Mouse (Mus musculus) cerebellum, adult 2 months (tissue): ENCODE data around the gene Acta1. TPM values are rescaled to one million over a fixed set of nuclear protein-coding genes. Genes with fewer than 3 reads are reported as not detected.

Experiments used
- DNase-seq, 2 experiments: peaks; one replicate each; pipeline ENCODE4 v3.0.0; 2021
- H3K27ac ChIP-seq: fragments of 200-500 bp; 2 replicates; pipeline ENCODE4 v1.5.1; 2012; ENCODE audit warnings: low read length, control low read depth, inconsistent platforms; ENCODE audit not compliant: insufficient read depth
- H3K27me3 ChIP-seq: fragments of 200-500 bp; 2 replicates; pipeline ENCODE4 v1.6.1; 2012; ENCODE audit warnings: inconsistent platforms, mild to moderate bottlenecking, low read length, moderate library complexity; ENCODE audit not compliant: control insufficient read depth, insufficient read depth
- H3K4me1 ChIP-seq: fragments of 200-500 bp; 2 replicates; pipeline ENCODE4 v1.6.1; 2011; ENCODE audit warnings: low read length; ENCODE audit not compliant: control insufficient read depth, insufficient read depth
- H3K4me3 ChIP-seq: fragments of 200-500 bp; replicated peaks from 2 replicates; pipeline ENCODE3; 2011; ENCODE audit warnings: mild to moderate bottlenecking, low read depth, low read length, control low read depth; ENCODE audit not compliant: insufficient read depth
- CTCF ChIP-seq: fragments of 200-500 bp; IDR thresholded peaks from 2 replicates; pipeline ENCODE4 v1.5.1; 2011; ENCODE audit warnings: low read depth, mild to moderate bottlenecking, control low read depth, low read length, moderate library complexity, borderline replicate concordance; ENCODE audit not compliant: insufficient read depth
- POLR2A ChIP-seq: fragments of 200-500 bp; IDR thresholded peaks from 2 replicates; pipeline ENCODE4 v1.6.1; 2011; ENCODE audit warnings: low read length, control low read depth, borderline replicate concordance; ENCODE audit not compliant: insufficient read depth
- WGBS: fragments of 180-500 bp; shearing (Covaris S2); methylation state at CpG from one replicate; pipeline ENCODE4 v1.1.7; 2018; 5-methylcytosine and 5-hydroxymethylcytosine counted together
- polyA plus RNA-seq: library from polyadenylated mRNA; depleted of rRNA; stranded (reverse); fragments of >200 nt; gene quantifications from 2 replicates; pipeline ENCODE4 v1.2.3, GENCODE M21; 2012

Acta1 gene
- polyA plus RNA-seq, 1 experiment, result 5.7 TPM

DNA sequence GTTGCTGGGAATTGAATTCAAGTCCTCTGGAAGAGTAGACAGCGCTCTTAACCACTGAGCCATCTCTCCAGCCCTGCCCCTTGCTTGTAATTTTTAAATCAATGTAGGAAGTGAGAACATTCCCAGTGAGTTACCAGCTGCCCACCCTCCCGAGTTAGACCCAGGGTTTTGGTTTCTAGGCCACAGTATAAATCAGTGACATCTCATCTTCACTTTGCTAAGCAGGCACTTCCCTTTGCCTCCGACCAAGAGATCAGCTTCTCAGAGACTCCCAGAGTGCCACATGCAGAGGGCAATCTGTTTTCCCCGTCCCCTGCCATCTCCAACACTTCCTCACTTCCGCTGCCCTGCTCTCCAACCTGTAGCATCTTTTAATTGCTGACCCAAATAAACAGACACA lies 4.0 kb upstream of the Acta1 start:
- TF ChIP-seq POLR2A, result no peak
- peak; percentile 30; the same call in 1 of the 2 replicates for TF ChIP-seq CTCF
- Histone ChIP-seq H3K4me3 (no peak overlapping the region), H3K27me3 (no peaks in the 10 kb centered on the region), H3K27ac (peak overlapping the region; percentile 50), H3K4me1 (peaks cover 34% of the 10 kb centered on the region)
- WGBS, result 23% methylated on average over 5 of the region's 5 CpGs
- peak; percentile 45 to 59 for DNase-seq

DNA sequence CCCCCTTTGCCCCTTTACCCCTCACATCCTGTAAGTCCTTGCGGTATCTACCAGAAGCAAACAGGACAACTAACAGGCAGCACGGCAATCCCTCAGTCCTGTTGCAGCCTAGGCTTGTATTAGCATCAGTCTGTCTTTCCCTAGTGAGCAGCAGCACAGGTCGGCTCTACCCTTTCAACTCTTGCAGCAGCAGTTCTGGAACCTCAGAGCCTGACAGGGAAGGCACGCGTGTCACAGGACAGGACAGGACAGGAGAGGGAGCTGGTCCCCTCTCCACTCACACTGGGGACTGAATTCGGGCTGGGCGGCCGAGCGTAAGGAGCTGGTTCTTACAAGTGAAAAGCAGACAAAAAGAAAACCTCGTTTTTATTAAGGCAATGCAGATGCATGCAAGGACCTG lies 2.2 kb upstream of the Acta1 start:
- WGBS, result 75% methylated on average over 10 of the region's 10 CpGs

DNA sequence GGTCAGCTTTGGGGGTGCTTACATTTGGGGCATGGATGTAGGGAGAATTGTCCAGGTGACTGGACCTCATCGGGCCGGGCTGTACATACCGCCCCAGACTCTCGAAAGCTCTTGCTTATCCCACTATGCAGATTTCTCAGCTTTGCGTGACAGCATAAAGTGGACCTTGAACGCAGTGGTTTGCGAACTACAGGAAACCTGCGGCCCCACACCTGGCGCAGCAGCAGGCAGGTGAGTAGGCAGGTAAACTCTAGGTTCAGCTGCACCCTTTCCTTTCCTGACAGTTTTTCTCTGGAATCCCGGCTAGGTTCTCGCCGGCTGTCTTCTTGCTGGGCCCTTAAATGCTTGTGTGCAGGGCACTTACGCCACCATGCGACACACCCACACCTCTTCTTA lies 1.8 kb upstream of the Acta1 start:
- peaks cover 37% of the 10 kb centered on the region for H3K4me1 ChIP-seq
- no peak overlapping the region for H3K27ac ChIP-seq
- WGBS, result 83% methylated on average over 14 of the region's 14 CpGs
- H3K27me3 ChIP-seq, result no peaks in the 10 kb centered on the region
- no peak for TF ChIP-seq POLR2A
- no peak overlapping the region for H3K4me3 ChIP-seq
- DNase-seq, result peak in 1 of 2 experiments; percentile 25

More for the DNA sequence above, 2.2 kb upstream of the Acta1 start:
- no peak for DNase-seq
- Histone ChIP-seq H3K4me3 (no peak overlapping the region), H3K27ac (no peak overlapping the region), H3K4me1 (peaks cover 37% of the 10 kb centered on the region), H3K27me3 (no peaks in the 10 kb centered on the region)
- TF ChIP-seq CTCF, result no peak
- TF ChIP-seq POLR2A, result no peak

DNA sequence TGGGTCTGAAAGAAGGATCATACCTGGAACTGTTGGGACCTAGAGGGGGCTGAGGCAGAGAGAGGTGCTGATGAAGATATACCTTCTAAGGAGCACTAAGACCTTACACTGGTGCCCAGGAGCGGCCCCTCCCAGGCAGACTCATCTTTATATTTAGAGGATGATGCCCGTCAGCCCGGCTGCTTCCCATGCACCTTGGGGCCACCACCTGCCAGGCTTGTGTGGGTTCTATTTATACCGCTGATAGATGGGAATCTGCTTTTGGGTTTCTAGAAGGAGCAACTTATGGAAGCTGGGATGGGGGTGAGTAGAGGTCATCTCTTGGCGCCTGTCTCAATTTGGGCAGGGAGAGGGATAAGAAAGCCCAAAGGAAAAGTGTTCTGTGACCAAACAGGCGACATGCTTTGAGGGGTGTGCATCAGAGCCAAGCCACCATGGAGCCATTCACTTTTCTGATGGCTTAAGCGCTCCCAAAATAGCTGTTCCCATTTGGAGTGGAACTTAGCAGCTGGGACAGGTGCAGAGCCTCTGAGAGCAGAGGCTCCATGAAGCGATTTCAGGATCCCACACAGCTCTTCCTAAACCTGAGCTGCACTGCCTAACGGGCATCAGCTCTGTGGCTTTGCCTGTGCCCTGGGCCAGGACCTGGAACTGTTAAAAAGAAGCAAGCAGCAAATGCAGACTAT lies 1.3 kb upstream of the Acta1 start:
- peaks cover 37% of the 10 kb centered on the region for H3K4me1 ChIP-seq
- H3K27me3 ChIP-seq, result no peaks in the 10 kb centered on the region
- DNase-seq, result peak; percentile 50 to 66
- 18% methylated on average over 9 of the region's 9 CpGs for WGBS
- TF ChIP-seq POLR2A (no peak), CTCF (no peak)
- peak overlapping the region; percentile 36 for H3K27ac ChIP-seq
- no peak overlapping the region for H3K4me3 ChIP-seq

DNA sequence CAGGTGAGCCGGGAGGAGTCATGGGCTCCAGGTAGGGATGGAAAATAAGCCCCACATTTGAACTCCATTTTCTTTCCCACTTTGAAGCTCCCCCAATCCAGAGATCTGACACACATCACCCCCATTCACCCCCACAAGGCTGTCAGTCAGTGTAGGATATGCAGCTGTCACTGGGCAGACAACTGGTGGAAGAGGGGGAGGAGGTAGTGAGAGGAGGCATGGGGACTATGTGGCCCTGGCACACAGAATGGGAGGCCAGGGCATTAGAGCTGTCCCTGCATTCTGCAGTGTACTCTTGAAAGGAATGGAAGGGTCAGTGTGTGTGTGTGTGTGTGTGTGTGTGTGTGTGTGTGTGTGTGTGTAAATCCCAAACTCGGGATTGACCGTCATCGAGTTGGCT lies 679 bp upstream of the Acta1 start:
- WGBS, result 58% methylated on average over 4 of the region's 4 CpGs
- Histone ChIP-seq H3K4me3 (no peak overlapping the region), H3K4me1 (peaks cover 37% of the 10 kb centered on the region), H3K27me3 (no peaks in the 10 kb centered on the region), H3K27ac (peak overlapping the region; percentile 36)
- TF ChIP-seq POLR2A (no peak), CTCF (no peak)
- no peak for DNase-seq

DNA sequence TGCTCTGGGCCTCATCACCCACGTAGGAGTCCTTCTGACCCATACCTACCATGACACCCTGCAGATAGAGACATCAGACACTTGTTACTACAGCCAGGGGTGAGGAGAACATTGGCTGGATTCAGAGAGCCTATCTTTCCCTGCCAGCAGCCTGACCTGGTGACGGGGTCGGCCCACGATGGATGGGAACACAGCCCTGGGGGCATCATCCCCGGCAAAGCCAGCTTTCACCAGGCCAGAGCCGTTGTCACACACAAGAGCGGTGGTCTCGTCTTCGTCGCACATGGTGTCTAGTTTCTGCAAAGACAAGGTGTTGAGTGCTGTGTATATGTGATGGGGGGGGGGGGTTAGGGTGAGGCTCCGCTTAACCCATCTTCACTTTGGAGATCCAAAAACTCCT lies 1.1 kb downstream of the Acta1 start:
- no peaks in the 10 kb centered on the region for H3K27me3 ChIP-seq
- DNase-seq, result no peak
- TF ChIP-seq CTCF (no peak), POLR2A (no peak)
- no peak overlapping the region for H3K27ac ChIP-seq
- no peak overlapping the region for H3K4me3 ChIP-seq
- H3K4me1 ChIP-seq, result peaks cover 27% of the 10 kb centered on the region
- 91% methylated on average over 11 of the region's 11 CpGs for WGBS

DNA sequence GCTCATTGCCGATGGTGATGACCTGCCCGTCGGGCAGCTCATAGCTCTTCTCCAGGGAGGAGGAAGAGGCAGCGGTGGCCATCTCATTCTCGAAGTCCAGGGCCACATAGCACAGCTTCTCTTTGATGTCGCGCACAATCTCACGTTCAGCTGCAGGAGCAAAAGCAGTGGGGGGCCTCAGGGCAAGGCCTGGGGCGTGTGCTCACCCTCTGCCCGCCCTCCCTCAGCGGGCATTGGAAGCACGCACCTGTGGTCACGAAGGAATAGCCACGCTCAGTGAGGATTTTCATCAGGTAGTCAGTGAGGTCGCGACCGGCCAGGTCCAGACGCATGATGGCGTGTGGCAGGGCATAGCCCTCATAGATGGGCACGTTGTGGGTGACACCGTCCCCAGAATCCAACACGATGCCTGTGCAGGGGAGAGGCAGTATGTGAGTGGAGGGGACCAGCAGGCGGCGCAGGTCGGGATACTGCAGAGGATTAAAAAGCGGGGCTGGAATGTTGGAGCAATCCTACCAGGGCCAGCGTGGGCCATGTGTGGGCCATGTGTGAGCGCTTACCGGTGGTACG lies 1.9 kb downstream of the Acta1 start:
- Histone ChIP-seq H3K4me3 (peak overlapping the region; percentile 66), H3K27me3 (no peaks in the 10 kb centered on the region), H3K27ac (peak overlapping the region; percentile 50; the same call in 1 of the 2 replicates), H3K4me1 (peaks cover 23% of the 10 kb centered on the region)
- peak; percentile 50 to 57 for DNase-seq
- peak; percentile 34; the same call in 1 of the 2 replicates for TF ChIP-seq CTCF
- no peak for TF ChIP-seq POLR2A
- 27% methylated on average over 30 of the region's 30 CpGs for WGBS

DNA sequence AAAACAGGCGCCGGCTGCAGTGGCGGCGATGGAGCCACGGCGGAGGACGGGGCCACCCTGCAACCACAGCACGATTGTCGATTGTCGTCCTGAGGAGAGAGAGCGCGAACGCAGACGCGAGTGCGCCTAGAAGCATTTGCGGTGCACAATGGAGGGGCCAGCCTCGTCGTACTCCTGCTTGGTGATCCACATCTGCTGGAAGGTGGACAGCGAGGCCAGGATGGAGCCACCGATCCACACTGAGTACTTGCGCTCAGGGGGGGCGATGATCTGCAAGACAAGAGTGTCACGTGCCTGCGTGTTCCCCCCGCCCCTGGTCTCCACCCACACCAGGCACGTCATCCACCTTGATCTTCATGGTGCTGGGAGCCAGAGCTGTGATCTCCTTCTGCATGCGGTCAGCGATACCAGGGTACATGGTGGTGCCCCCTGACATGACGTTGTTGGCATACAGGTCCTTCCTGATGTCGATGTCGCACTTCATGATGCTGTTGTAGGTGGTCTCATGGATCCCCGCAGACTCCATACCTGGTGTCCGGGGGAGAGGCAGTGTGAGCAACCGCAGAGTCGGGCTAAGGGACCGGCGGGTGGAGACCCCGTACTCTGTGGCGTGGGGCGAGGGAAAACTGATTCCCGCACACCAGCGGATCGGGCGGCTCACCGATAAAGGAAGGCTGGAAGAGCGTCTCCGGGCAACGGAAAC lies 2.5 kb downstream of the Acta1 start:
- H3K4me3 ChIP-seq, result peak overlapping the region; percentile 66
- DNase-seq, result peak; percentile 92 to 94
- 1% methylated on average over 49 of the region's 49 CpGs for WGBS
- H3K27me3 ChIP-seq, result no peaks in the 10 kb centered on the region
- TF ChIP-seq POLR2A (peak; percentile 99), CTCF (no peak; the same call in 1 of the 2 replicates)
- peaks cover 21% of the 10 kb centered on the region for H3K4me1 ChIP-seq
- peak overlapping the region; percentile 50 for H3K27ac ChIP-seq
